Mouse (Mus musculus) heart, adult 2 months (tissue): ENCODE data around the gene Olfr140. TPM values are rescaled to one million over a fixed set of nuclear protein-coding genes. Genes with fewer than 3 reads are reported as not detected.

Experiments used
- DNase-seq, 2 experiments: peaks; one replicate each; pipeline ENCODE4 v3.0.0; 2021
- H3K27ac ChIP-seq: fragments of 200-600 bp; 2 replicates; pipeline ENCODE4 v1.8.1; 2022
- H3K27me3 ChIP-seq: fragments of 200-500 bp; 2 replicates; pipeline ENCODE4 v1.6.1; 2012; ENCODE audit warnings: mild to moderate bottlenecking, low read length, inconsistent platforms, mixed read lengths; ENCODE audit not compliant: control insufficient read depth, insufficient read depth
- H3K36me3 ChIP-seq: fragments of 200-500 bp; 2 replicates; pipeline ENCODE4 v1.6.1; 2012; ENCODE audit warnings: low read length, inconsistent platforms; ENCODE audit not compliant: control insufficient read depth, insufficient read depth
- H3K4me1 ChIP-seq: fragments of 200-500 bp; 2 replicates; pipeline ENCODE4 v1.6.1; 2011; ENCODE audit warnings: low read length; ENCODE audit not compliant: control insufficient read depth, insufficient read depth
- H3K4me3 ChIP-seq: fragments of 200-600 bp; 2 replicates; pipeline ENCODE4 v1.8.1; 2022
- H3K79me2 ChIP-seq: fragments of 200-500 bp; replicated peaks from 2 replicates; pipeline ENCODE4 v1.6.1; 2012; ENCODE audit warnings: mild to moderate bottlenecking, inconsistent platforms, low read length, moderate library complexity, mixed read lengths; ENCODE audit not compliant: control insufficient read depth, insufficient read depth
- H3K9ac ChIP-seq: fragments of 200-500 bp; 2 replicates; pipeline ENCODE4 v1.6.1; 2012; ENCODE audit warnings: low read depth, mild to moderate bottlenecking, control low read depth, inconsistent platforms, low read length, mixed read lengths
- CTCF ChIP-seq: fragments of 200-600 bp; IDR thresholded peaks from 2 replicates; pipeline ENCODE4 v1.8.1; 2022; ENCODE audit warnings: antibody characterized with exemption, mild to moderate bottlenecking, moderate library complexity
- EP300 ChIP-seq: fragments of 200-500 bp; IDR thresholded peaks from 2 replicates; pipeline ENCODE4 v1.6.1; 2011; ENCODE audit warnings: low read depth, low read length, control low read depth; ENCODE audit not compliant: insufficient read depth
- POLR2A ChIP-seq: fragments of 200-500 bp; IDR thresholded peaks from 2 replicates; pipeline ENCODE4 v1.6.1; 2011; ENCODE audit warnings: mild to moderate bottlenecking, low read depth, low read length, control low read depth; ENCODE audit not compliant: insufficient read depth
- WGBS: fragments of 180-500 bp; shearing (Covaris S2); methylation state at CpG from one replicate; pipeline ENCODE4 v1.1.7; 2018; 5-methylcytosine and 5-hydroxymethylcytosine counted together
- intact Hi-C: fragments of 180-260 bp; cut with DNase I; formaldehyde crosslinking; loops from one replicate; pipeline ENCODE4 v1.15.1; 2025
- long read RNA-seq: library from polyadenylated mRNA; stranded (forward); transcript quantifications from one replicate; pipeline ENCODE4 v2.0.0, GENCODE M21; 2021
- polyA plus RNA-seq: library from polyadenylated mRNA; depleted of rRNA; stranded (reverse); fragments of >200 nt; gene quantifications from 2 replicates; pipeline ENCODE4 v1.2.3, GENCODE M21; 2012; rRNA removed
- total RNA-seq, 2 experiments: library from RNA; stranded (reverse); gene quantifications; 2 replicates each; pipeline ENCODE4 v1.2.3; 2021

Gene Olfr140
- not detected for total RNA-seq
- polyA plus RNA-seq, result not detected in 2 replicates
- long read RNA-seq, result 0 reads

- intact Hi-C loops, result no loop called here
- DNase-seq, result no peak
- H3K36me3 ChIP-seq, result no peaks in the 10 kb centered on the region
Observed at GRCm38 (mm10) chr2:90063494-90063893, at the start of gene Olfr140. Gene Olfr140 (minus strand): TSS chr2:90063594.

DNA sequence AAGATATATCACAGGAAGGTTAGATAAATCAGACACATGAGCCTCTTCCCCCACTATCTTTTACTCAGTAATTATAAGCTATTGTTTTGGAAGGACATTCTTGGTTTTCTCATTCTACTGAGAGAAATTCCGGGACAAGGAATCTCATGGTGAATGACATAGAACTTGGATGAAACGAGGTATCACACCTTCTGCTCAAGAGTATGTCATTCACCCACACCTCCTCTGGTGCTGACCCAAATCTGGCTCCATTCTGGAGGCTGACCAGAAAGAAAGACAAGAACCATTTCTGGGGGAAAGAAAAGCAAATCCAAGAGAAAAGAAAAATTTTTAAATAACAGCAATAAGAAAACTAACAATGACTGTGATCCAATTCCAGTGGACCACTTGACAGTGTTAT, 6.7 kb upstream of the Olfr140 start:
- no peak for TF ChIP-seq CTCF
- no peak for TF ChIP-seq POLR2A
- Histone ChIP-seq H3K27ac (no peak overlapping the region), H3K79me2 (no peaks in the 10 kb centered on the region), H3K27me3 (no peaks in the 10 kb centered on the region), H3K36me3 (no peaks in the 10 kb centered on the region), H3K9ac (no peak overlapping the region), H3K4me3 (no peak overlapping the region), H3K4me1 (no peaks in the 10 kb centered on the region)
- 57% methylated on average over 2 of the region's 2 CpGs for WGBS
- no peak for DNase-seq
- intact Hi-C loops, result no loop called here

More at GRCm38 (mm10) chr2:90063494-90063893, at the start of gene Olfr140:
- H3K4me3 ChIP-seq, result no peak within 1 kb of the TSS
- TF ChIP-seq POLR2A (no peak), CTCF (no peak), EP300 (no peak)
- H3K4me1 ChIP-seq, result no peaks in the 10 kb centered on the region
- no peak within 1 kb of the TSS for H3K9ac ChIP-seq
- no peaks in the 10 kb centered on the region for H3K79me2 ChIP-seq
- no peak within 1 kb of the TSS for H3K27ac ChIP-seq
- H3K27me3 ChIP-seq, result no peaks in the 10 kb centered on the region

DNA sequence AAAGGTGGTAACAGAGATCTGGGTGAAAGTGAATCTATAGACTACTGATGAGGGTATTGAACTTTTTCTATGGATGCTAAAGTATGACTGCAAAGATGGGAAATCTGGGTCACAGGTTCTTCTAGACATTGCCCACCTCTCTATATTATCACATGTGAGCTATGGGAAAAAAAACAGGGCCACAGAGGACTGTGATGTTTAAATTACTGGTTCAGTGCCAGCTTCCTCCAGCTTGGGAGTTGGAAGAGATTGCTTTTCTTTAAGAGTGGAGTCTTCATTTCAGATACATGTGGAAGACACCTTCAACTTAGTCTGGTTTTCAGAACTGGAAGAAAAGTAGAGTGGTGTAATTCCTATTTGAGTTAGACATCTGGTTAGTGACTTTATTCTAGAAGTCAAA, 28.4 kb downstream of the Olfr140 start, which contains the start of gene Olfr1265:
Olfr1265 (plus strand) TSS at position 301 of the 400 bp plus-strand sequence.
- no peak within 1 kb of the TSS for H3K9ac ChIP-seq
- TF ChIP-seq EP300 (no peak), CTCF (no peak), POLR2A (no peak)

GRCm38 (mm10) chr2:90025477-90025876, 37.9 kb downstream of the Olfr140 start, which contains the start of gene Olfr1264:
Gene Olfr1264 (minus strand): TSS chr2:90025577.
- TF ChIP-seq POLR2A (no peak), EP300 (no peak), CTCF (no peak)
- Histone ChIP-seq H3K4me3 (no peak within 1 kb of the TSS), H3K4me1 (no peaks in the 10 kb centered on the region), H3K27me3 (no peaks in the 10 kb centered on the region), H3K79me2 (no peaks in the 10 kb centered on the region), H3K27ac (no peak within 1 kb of the TSS), H3K9ac (no peak within 1 kb of the TSS), H3K36me3 (no peaks in the 10 kb centered on the region)
- DNase-seq, result no peak
- WGBS, result 69% methylated on average over 2 of the region's 2 CpGs
- intact Hi-C loops, result no loop called here

More for the DNA sequence above, 28.4 kb downstream of the Olfr140 start, which contains the start of gene Olfr1265:
- no peaks in the 10 kb centered on the region for H3K79me2 ChIP-seq
- no peak within 1 kb of the TSS for H3K4me3 ChIP-seq
- H3K36me3 ChIP-seq, result no peaks in the 10 kb centered on the region
- H3K27ac ChIP-seq, result no peak within 1 kb of the TSS
- intact Hi-C loops, result no loop called here
- DNase-seq, result no peak
- H3K27me3 ChIP-seq, result no peaks in the 10 kb centered on the region
- H3K4me1 ChIP-seq, result no peaks in the 10 kb centered on the region

GRCm38 (mm10) chr2:90011831-90012230, 51.6 kb downstream of the Olfr140 start, which contains the start of gene Olfr1263:
Gene Olfr1263 (plus strand): TSS chr2:90012131.
- intact Hi-C loops, result no loop called here
- Histone ChIP-seq H3K36me3 (no peaks in the 10 kb centered on the region), H3K4me3 (no peak within 1 kb of the TSS), H3K27ac (no peak within 1 kb of the TSS), H3K27me3 (no peaks in the 10 kb centered on the region), H3K79me2 (no peaks in the 10 kb centered on the region), H3K4me1 (no peaks in the 10 kb centered on the region), H3K9ac (no peak within 1 kb of the TSS)
- 84% methylated on average over 2 of the region's 2 CpGs for WGBS
- no peak for DNase-seq
- TF ChIP-seq EP300 (no peak), POLR2A (no peak), CTCF (no peak)

GRCm38 (mm10) chr2:89999845-90000244, 63.5 kb downstream of the Olfr140 start, which contains the start of gene Olfr1262:
Gene Olfr1262 (plus strand): TSS chr2:90000145.
- DNase-seq, result no peak
- Histone ChIP-seq H3K4me1 (no peaks in the 10 kb centered on the region), H3K36me3 (no peaks in the 10 kb centered on the region), H3K27me3 (no peaks in the 10 kb centered on the region), H3K27ac (no peak within 1 kb of the TSS), H3K4me3 (no peak within 1 kb of the TSS), H3K9ac (no peak within 1 kb of the TSS), H3K79me2 (no peaks in the 10 kb centered on the region)
- intact Hi-C loops, result no loop called here
- TF ChIP-seq CTCF (no peak), EP300 (no peak), POLR2A (no peak)

Other genes with a start within 250 kb of the Olfr140 start
- not detected for gene Olfr1256, start 222.0 kb downstream of the Olfr140 start, total RNA-seq
- not detected in 2 replicates for gene Olfr1256, start 222.0 kb downstream of the Olfr140 start, polyA plus RNA-seq
- not detected for gene Olfr48, start 215.4 kb downstream of the Olfr140 start, total RNA-seq
- gene Olfr48, start 215.4 kb downstream of the Olfr140 start, polyA plus RNA-seq, result not detected in 2 replicates
- gene Olfr1257, start 185.2 kb downstream of the Olfr140 start, total RNA-seq, result not detected
- gene Olfr1257, start 185.2 kb downstream of the Olfr140 start, polyA plus RNA-seq, result not detected in 2 replicates
- not detected for gene Olfr1258, start 136.3 kb downstream of the Olfr140 start, total RNA-seq
- not detected in 2 replicates for gene Olfr1258, start 136.3 kb downstream of the Olfr140 start, polyA plus RNA-seq
- gene Olfr1259, start 114.9 kb downstream of the Olfr140 start, total RNA-seq, result not detected
- not detected in 2 replicates for gene Olfr1259, start 114.9 kb downstream of the Olfr140 start, polyA plus RNA-seq
- gene Olfr1260, start 89.3 kb downstream of the Olfr140 start, total RNA-seq, result not detected
- not detected in 2 replicates for gene Olfr1260, start 89.3 kb downstream of the Olfr140 start, polyA plus RNA-seq
- not detected for gene Olfr1261, start 72.4 kb downstream of the Olfr140 start, total RNA-seq
- not detected in 2 replicates for gene Olfr1261, start 72.4 kb downstream of the Olfr140 start, polyA plus RNA-seq
- not detected for gene Olfr1262, start 63.4 kb downstream of the Olfr140 start, total RNA-seq
- gene Olfr1262, start 63.4 kb downstream of the Olfr140 start, polyA plus RNA-seq, result not detected in 2 replicates
- not detected for gene Olfr1263, start 51.5 kb downstream of the Olfr140 start, total RNA-seq
- gene Olfr1263, start 51.5 kb downstream of the Olfr140 start, polyA plus RNA-seq, result not detected in 2 replicates
- gene Olfr1264, start 38.0 kb downstream of the Olfr140 start, total RNA-seq, result not detected
- gene Olfr1264, start 38.0 kb downstream of the Olfr140 start, polyA plus RNA-seq, result not detected in 2 replicates
- gene Olfr1265, start 28.3 kb downstream of the Olfr140 start, total RNA-seq, result not detected
- gene Olfr1265, start 28.3 kb downstream of the Olfr140 start, polyA plus RNA-seq, result not detected in 2 replicates
- not detected for gene Olfr1269, start 57.8 kb upstream of the Olfr140 start, total RNA-seq
- not detected in 2 replicates for gene Olfr1269, start 57.8 kb upstream of the Olfr140 start, polyA plus RNA-seq
- not detected for gene Olfr32, start 78.7 kb upstream of the Olfr140 start, total RNA-seq
- not detected in 2 replicates for gene Olfr32, start 78.7 kb upstream of the Olfr140 start, polyA plus RNA-seq
- gene Olfr1270, start 89.5 kb upstream of the Olfr140 start, total RNA-seq, result not detected
- gene Olfr1270, start 89.5 kb upstream of the Olfr140 start, polyA plus RNA-seq, result not detected in 2 replicates
- gene Olfr1506, start 160.9 kb upstream of the Olfr140 start, total RNA-seq, result not detected
- gene Olfr1506, start 160.9 kb upstream of the Olfr140 start, polyA plus RNA-seq, result not detected in 2 replicates
- not detected for gene Olfr142, start 194.0 kb upstream of the Olfr140 start, total RNA-seq
- not detected in 2 replicates for gene Olfr142, start 194.0 kb upstream of the Olfr140 start, polyA plus RNA-seq
- gene Olfr1271, start 207.4 kb upstream of the Olfr140 start, total RNA-seq, result not detected
- gene Olfr1271, start 207.4 kb upstream of the Olfr140 start, polyA plus RNA-seq, result not detected in 2 replicates
- not detected for gene Olfr1272, start 229.2 kb upstream of the Olfr140 start, total RNA-seq
- gene Olfr1272, start 229.2 kb upstream of the Olfr140 start, polyA plus RNA-seq, result not detected in 2 replicates